Mouse (Mus musculus): ENCODE results near the gene Fcgr3.

The Fcgr3 gene

DNA sequence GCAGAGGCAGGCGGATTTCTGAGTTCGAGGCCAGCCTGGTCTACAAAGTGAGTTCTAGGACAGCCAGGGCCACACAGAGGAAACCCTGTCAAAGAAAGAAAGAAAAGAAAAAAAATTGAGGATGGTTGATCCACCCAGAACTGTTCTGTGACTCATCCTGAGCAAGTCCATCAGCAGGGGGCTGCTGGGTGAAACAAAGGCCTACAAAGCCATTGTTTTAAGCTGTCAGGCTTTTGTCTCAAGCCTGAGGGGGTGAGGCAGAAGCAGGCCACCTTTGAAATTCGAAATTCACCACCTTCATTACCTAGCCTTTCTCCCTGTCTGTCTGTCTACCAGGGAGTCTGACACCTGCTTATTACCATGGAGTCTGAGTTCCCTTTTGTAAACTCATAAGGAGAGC is 18.2 kb downstream of the Fcgr3 start:
- DNase-seq, result no peak

DNA sequence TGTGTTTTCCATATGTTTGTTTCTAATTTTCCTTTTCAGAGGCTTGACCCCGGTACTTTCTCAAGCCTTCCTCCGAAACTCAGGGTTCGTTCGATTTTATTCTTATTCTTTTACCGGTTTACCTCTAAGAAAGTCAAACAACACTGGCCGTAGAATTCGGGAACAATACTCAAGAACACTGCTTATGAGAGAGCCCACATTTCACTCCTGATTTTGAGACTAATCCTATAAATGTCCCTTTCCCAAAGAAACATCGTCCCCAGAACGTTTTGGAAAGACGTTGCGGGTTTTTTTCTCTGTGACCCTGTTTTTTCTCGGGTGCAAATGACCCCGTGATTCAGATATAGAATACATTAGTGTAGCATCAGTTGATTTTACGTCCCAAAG is 19.7 kb downstream of the Fcgr3 start:
- no peak for DNase-seq

- peak; percentile 87 for DNase-seq
Observed at GRCm38 (mm10) chr1:171044365-171045078, 20.2 kb downstream of the Fcgr3 start.

DNA sequence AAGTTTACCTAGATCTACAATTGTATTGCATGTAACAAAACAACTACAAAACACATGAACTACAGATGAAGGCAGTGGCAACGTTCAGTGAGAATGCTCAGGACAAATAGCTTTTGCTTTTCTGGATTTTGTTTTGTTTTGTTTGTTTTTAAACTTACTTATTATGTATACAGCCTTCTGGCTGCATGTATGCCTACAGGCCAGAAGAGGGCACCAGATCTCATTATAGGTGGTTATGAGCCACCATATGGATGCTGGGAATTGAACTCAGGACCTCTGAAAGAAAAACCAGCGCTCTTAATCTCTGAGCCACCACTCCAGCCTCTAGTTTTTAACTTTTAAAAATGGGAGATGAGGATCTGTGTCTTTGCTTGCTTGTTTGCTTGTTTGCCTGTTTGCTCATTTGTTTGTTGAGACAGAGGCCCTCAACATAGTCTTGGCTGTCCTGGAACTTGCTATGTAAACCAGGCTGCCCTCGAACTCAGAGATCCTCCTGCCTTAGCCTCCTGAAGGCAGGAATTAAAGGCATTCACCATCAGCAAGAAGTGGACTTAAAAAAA is 21.1 kb downstream of the Fcgr3 start:
- DNase-seq, result no peak

DNA sequence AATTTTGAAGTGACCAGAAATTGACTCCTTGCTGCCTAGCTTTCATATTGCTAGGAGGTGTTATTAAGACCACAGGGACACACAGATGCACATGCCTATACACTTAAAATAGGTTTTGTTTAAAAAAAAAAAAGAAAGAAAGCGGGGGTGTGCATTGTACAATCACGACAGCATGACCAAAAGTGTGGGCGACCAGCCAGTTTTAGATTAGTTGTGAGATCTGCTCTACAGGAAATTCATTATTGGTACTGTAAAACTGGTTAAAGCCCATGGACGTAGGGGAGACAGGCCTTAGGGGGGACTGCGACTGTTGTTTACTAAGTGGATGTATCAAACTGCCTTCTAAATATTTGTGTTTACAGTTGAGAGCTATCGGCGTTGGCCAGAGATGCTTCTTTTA is 24.9 kb downstream of the Fcgr3 start:
- DNase-seq, result no peak

- no peak for DNase-seq
Observed at GRCm38 (mm10) chr1:171039135-171039534, 25.6 kb downstream of the Fcgr3 start.

- DNase-seq, result peak; percentile 80
Observed at GRCm38 (mm10) chr1:171037861-171038721, 26.6 kb downstream of the Fcgr3 start.

- DNase-seq, result peak; percentile 81
Observed at GRCm38 (mm10) chr1:171036550-171037324, 28.0 kb downstream of the Fcgr3 start.

GRCm38 (mm10) chr1:171035611-171036010 is 29.1 kb downstream of the Fcgr3 start:
- DNase-seq, result no peak

- peak; percentile 22 for DNase-seq
Observed at GRCm38 (mm10) chr1:171034201-171034600, 30.5 kb downstream of the Fcgr3 start.

GRCm38 (mm10) chr1:171033756-171034155 is 31.0 kb downstream of the Fcgr3 start:
- DNase-seq, result peak; percentile 91

GRCm38 (mm10) chr1:171033196-171033595 is 31.5 kb downstream of the Fcgr3 start:
- DNase-seq, result peak; percentile 30

DNA sequence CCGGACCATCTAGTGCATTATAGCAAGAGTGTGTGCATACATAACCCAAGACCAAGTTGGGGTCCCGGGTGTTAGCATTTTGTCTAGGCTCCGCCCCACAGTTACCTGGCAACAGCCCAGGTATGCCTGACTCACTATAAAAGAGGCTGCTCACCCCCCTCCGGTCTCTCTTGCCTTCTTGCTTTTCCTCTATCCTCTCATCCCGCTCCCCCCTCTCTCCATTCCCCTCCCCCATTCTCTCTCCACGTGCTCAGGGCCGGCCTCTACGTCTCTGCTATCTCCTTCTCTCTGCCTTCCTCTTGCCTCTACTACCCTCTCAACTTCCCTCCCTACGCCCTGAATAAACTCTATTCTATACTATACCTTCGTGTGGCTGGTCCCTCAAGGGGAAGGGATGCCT is 32.0 kb downstream of the Fcgr3 start:
- peak; percentile 39 for DNase-seq

- no peak for DNase-seq
Observed at GRCm38 (mm10) chr1:171031752-171032151, 33.0 kb downstream of the Fcgr3 start.

GRCm38 (mm10) chr1:171019311-171019950 is 45.3 kb downstream of the Fcgr3 start:
- DNase-seq, result no peak

DNA sequence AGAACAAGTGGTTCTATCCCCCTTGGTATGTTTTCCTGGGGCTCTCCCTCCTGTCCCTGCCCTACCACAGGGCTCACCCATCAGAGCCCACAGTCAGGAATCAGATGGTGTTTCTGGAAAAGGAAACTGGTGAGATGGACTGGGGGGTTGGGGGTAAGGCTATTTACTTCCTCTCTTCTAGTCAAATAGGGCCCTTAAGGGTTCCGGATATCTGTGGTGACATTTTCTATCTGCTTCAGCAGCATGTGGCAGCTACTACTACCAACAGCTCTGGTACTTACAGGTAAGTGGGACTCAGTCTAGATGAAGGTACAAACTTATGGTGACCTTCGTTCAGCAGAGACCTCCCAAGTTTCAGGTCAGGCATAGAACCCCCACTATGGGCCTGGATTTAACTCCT is 46.0 kb downstream of the Fcgr3 start, which contains the start of gene Fcgr4:
Fcgr4 (plus strand) TSS at position 184 of the 400 bp plus-strand sequence.
- no peak for DNase-seq

- DNase-seq, result no peak
Observed at GRCm38 (mm10) chr1:171017468-171018158, 47.1 kb downstream of the Fcgr3 start.

- DNase-seq, result no peak
Observed at GRCm38 (mm10) chr1:171016676-171017356, 47.9 kb downstream of the Fcgr3 start.

GRCm38 (mm10) chr1:171011733-171012132 is 53.0 kb downstream of the Fcgr3 start:
- no peak for DNase-seq

DNA sequence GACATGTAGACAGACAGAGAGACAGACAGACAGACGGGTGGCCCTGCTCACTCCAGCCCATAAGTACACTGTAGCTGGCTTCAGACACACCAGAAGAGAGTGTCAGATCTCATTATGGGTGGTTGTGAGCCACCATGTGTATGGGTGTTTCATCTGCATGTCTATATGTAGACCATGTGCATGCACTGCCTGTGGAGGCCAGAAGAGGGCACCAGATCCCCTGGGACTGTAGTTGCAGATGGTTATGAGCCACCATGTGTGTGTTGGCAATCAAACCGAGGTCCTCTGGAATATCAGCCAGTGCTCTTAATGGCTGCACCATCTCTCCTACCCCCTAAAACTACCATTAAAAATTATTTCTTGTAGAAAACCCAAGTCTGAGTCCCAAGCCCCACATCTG is 57.8 kb downstream of the Fcgr3 start:
- DNase-seq, result no peak

- DNase-seq, result no peak
Observed at GRCm38 (mm10) chr1:171006335-171006734, 58.4 kb downstream of the Fcgr3 start.
